Mouse (Mus musculus) cerebellum, adult 2 months (tissue): ENCODE data around the gene Pold2.

Experiments
- CTCF ChIP-seq: fragments of 200-500 bp; IDR thresholded peaks from 2 replicates; pipeline ENCODE4 v1.5.1; 2011; ENCODE audit warnings: low read depth, mild to moderate bottlenecking, control low read depth, low read length, moderate library complexity, borderline replicate concordance; ENCODE audit not compliant: insufficient read depth
- POLR2A ChIP-seq: fragments of 200-500 bp; IDR thresholded peaks from 2 replicates; pipeline ENCODE4 v1.6.1; 2011; ENCODE audit warnings: low read length, control low read depth, borderline replicate concordance; ENCODE audit not compliant: insufficient read depth

DNA sequence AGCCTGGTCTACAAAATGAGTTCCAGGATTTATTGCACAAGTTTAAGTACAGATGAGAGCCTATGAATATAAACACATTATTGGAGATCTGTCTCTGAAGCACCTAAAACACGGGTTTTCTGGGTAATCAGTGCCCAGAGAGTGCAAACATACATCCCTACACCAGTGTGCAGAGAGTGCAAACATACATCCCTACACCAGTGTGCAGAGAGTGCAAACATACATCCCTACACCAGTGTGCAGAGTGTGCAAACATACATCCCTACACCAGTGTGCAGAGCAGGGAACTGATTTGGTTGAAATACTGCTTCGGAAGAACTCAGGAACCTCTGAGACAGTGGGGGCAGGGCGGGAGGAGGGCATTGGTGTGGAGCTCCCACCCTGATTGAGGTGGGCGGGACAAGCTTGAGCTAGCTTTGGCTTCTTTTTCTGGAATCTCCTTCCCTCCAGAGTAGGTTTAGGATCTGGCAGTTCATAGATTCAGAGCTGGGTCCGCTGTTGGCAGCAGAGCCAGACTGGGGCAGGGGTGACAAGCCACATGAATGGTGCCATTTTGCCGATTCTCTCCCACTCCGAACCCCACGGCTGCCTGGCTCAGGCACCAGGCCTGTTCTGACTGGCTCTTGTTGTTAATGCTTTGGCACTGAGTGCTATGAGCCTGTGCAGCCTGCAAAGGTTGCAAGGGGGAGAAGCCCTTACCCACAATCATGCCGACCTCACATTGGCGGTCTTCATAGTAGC lies 27.9 kb upstream of the Pold2 start:
- TF ChIP-seq CTCF (no peak), POLR2A (no peak)
